Mouse (Mus musculus) kidney, postnatal 0 days (tissue): ENCODE results near the gene Pde6d. TPM values are rescaled to one million over a fixed set of nuclear protein-coding genes. Genes with fewer than 3 reads are reported as not detected.

Source experiments
- ATAC-seq: fragments of 200-750 bp; cut with Nextera tagmentation; replicated peaks from 2 replicates; pipeline ENCODE4 v1.8.0; 2017; ENCODE audit warnings: low read depth, moderate number of reproducible peaks, moderate TSS enrichment, moderate library complexity; ENCODE audit not compliant: low FRiP score
- DNase-seq: peaks from one replicate; pipeline ENCODE4 v3.0.0-alpha.2; 2016; ENCODE audit warnings: low spot score
- H3K27ac ChIP-seq: fragments of 300-500 bp; sonication (generic); 2 replicates; pipeline ENCODE4 v1.5.1; 2014; ENCODE audit warnings: mild to moderate bottlenecking
- H3K27me3 ChIP-seq: fragments of 300-500 bp; sonication (generic); 2 replicates; pipeline ENCODE4 v1.6.1; 2014; ENCODE audit warnings: low read length, mixed read lengths; ENCODE audit not compliant: insufficient read depth
- H3K36me3 ChIP-seq: fragments of 300-500 bp; sonication (generic); 2 replicates; pipeline ENCODE4 v1.6.1; 2014; ENCODE audit warnings: low read length, mixed read lengths; ENCODE audit not compliant: insufficient read depth
- H3K4me1 ChIP-seq: fragments of 300-500 bp; sonication (generic); replicated peaks from 2 replicates; pipeline ENCODE4 v1.6.1; 2014; ENCODE audit warnings: antibody characterized with exemption, low read length, mixed read lengths; ENCODE audit not compliant: insufficient read depth
- H3K4me2 ChIP-seq: fragments of 300-500 bp; sonication (generic); 2 replicates; pipeline ENCODE4 v1.6.1; 2014; ENCODE audit warnings: mild to moderate bottlenecking, low read length, moderate library complexity, mixed read lengths
- H3K4me3 ChIP-seq: fragments of 300-500 bp; sonication (generic); replicated peaks from 2 replicates; pipeline ENCODE4 v1.5.1; 2014; ENCODE audit warnings: low read depth, low read length
- H3K9ac ChIP-seq: fragments of 300-500 bp; sonication (generic); 2 replicates; pipeline ENCODE4 v1.6.1; 2014; ENCODE audit warnings: low read depth, low read length
- H3K9me3 ChIP-seq: fragments of 300-500 bp; sonication (generic); replicated peaks from 2 replicates; pipeline ENCODE4 v1.6.1; 2016; ENCODE audit warnings: low read length, inconsistent platforms, mixed read lengths
- CTCF ChIP-seq: IDR thresholded peaks from 2 replicates; pipeline ENCODE4 v1.5.1; 2016; ENCODE audit warnings: antibody characterized with exemption, low read depth, mild to moderate bottlenecking, moderate library complexity
- WGBS: fragments of 180-500 bp; shearing (Covaris S2); extraction: QIAGEN DNeasy Blood & Tissue Kit; methylation state at CpG from one replicate; pipeline ENCODE4 v1.1.7; 2014; 5-methylcytosine and 5-hydroxymethylcytosine counted together
- polyA plus RNA-seq: library from polyadenylated mRNA; unstranded; fragments of >200 nt; fragmentation: Nextera tagmentation; extraction: Ambion mirVana; gene quantifications from 2 replicates; pipeline ENCODE4 v1.2.1, GENCODE M21; 2015

Pde6d gene
- polyA plus RNA-seq, 1 experiment from 2014 or later: 63.7 TPM

GRCm38 (mm10) chr1:86528571-86529180 lies 53.8 kb downstream of the Pde6d start:
- Histone ChIP-seq H3K27me3 (no peaks in the 10 kb centered on the region), H3K9ac (peak overlapping the region; percentile 99), H3K36me3 (peaks cover 14% of the 10 kb centered on the region), H3K4me3 (peak overlapping the region; percentile 89), H3K4me1 (peaks cover 18% of the 10 kb centered on the region), H3K9me3 (no peaks in the 10 kb centered on the region), H3K4me2 (peak overlapping the region; percentile 65), H3K27ac (peak overlapping the region; percentile 95)
- DNase-seq: peak; percentile 79
- ATAC-seq: no peak
- peak; percentile 43; the same call in 1 of the 2 replicates for TF ChIP-seq CTCF
- WGBS: under 1% methylated on average over 15 of the region's 15 CpGs

GRCm38 (mm10) chr1:86527599-86528486 lies 54.6 kb downstream of the Pde6d start:
- Histone ChIP-seq H3K9ac (peak overlapping the region; percentile 99), H3K27ac (peak overlapping the region; percentile 95), H3K36me3 (peaks cover 14% of the 10 kb centered on the region), H3K4me3 (peak overlapping the region; percentile 89), H3K9me3 (no peaks in the 10 kb centered on the region), H3K27me3 (no peaks in the 10 kb centered on the region), H3K4me2 (peak overlapping the region; percentile 65), H3K4me1 (peaks cover 18% of the 10 kb centered on the region)
- DNase-seq: peak; percentile 88
- TF ChIP-seq CTCF: peak; percentile 84
- ATAC-seq: peak; percentile 29
- WGBS: under 1% methylated on average over 84 of the region's 89 CpGs

- DNase-seq: peak; percentile 43
Measured at GRCm38 (mm10) chr1:86526789-86527598, 55.4 kb downstream of the Pde6d start.

GRCm38 (mm10) chr1:86526116-86526788 lies 56.2 kb downstream of the Pde6d start, which contains the start of gene Ptma:
TSS of gene Ptma (plus strand) at chr1:86526726.
- H3K4me3 ChIP-seq: peak within 1 kb of the TSS; percentile 89
- H3K4me2 ChIP-seq: peak within 1 kb of the TSS; percentile 83
- H3K9ac ChIP-seq: peak within 1 kb of the TSS; percentile 99
- TF ChIP-seq CTCF: 0 out of 2 replicates have a peak, but pooled peaks have one; percentile 1
- WGBS: under 1% methylated on average over 53 of the region's 63 CpGs
- DNase-seq (peak; percentile 99), ATAC-seq (peak; percentile 91)
- H3K9me3 ChIP-seq: no peaks in the 10 kb centered on the region
- H3K36me3 ChIP-seq: peaks cover 12% of the 10 kb centered on the region
- no peaks in the 10 kb centered on the region for H3K27me3 ChIP-seq
- H3K4me1 ChIP-seq: peaks cover 14% of the 10 kb centered on the region
- H3K27ac ChIP-seq: peak within 1 kb of the TSS; percentile 100

More at GRCm38 (mm10) chr1:86526789-86527598, 55.4 kb downstream of the Pde6d start:
- H3K4me1 ChIP-seq: peaks cover 18% of the 10 kb centered on the region
- H3K27me3 ChIP-seq: no peaks in the 10 kb centered on the region
- peak overlapping the region; percentile 99 for H3K9ac ChIP-seq
- peak overlapping the region; percentile 65 for H3K4me2 ChIP-seq
- peaks cover 14% of the 10 kb centered on the region for H3K36me3 ChIP-seq
- under 1% methylated on average over 104 of the region's 111 CpGs for WGBS
- ATAC-seq: no peak
- H3K9me3 ChIP-seq: no peaks in the 10 kb centered on the region
- TF ChIP-seq CTCF: no peak
- peak overlapping the region; percentile 89 for H3K4me3 ChIP-seq
- H3K27ac ChIP-seq: peak overlapping the region; percentile 95

GRCm38 (mm10) chr1:86525499-86526115 lies 56.8 kb downstream of the Pde6d start:
- H3K4me1 ChIP-seq: peaks cover 14% of the 10 kb centered on the region
- H3K4me2 ChIP-seq: peak overlapping the region; percentile 83
- no peaks in the 10 kb centered on the region for H3K9me3 ChIP-seq
- peak overlapping the region; percentile 92 for H3K9ac ChIP-seq
- WGBS: under 1% methylated on average over 42 of the region's 44 CpGs
- H3K27ac ChIP-seq: peak overlapping the region; percentile 100
- no peak for TF ChIP-seq CTCF
- DNase-seq (peak; percentile 81), ATAC-seq (peak; percentile 16)
- no peaks in the 10 kb centered on the region for H3K27me3 ChIP-seq
- peaks cover 6% of the 10 kb centered on the region for H3K36me3 ChIP-seq
- H3K4me3 ChIP-seq: peak overlapping the region; percentile 89
